Mouse (Mus musculus) cortical plate, adult 2 months (tissue): ENCODE measurements at regions not wholly inside any gene's neighbourhood (a gene's known extent, or its start where the extent isn't known, plus 50 kb on each side); places are given as distances from the start of the nearest gene placed in this dataset.

Experiments used
- CTCF ChIP-seq: fragments of 200-500 bp; IDR thresholded peaks from 2 replicates; pipeline ENCODE4 v1.5.1; 2011; ENCODE audit warnings: mild to moderate bottlenecking, control low read depth, low read length; ENCODE audit not compliant: insufficient read depth; ENCODE audit errors: extremely low read depth
- POLR2A ChIP-seq: fragments of 200-500 bp; IDR thresholded peaks from 2 replicates; pipeline ENCODE4 v1.6.1; 2011; ENCODE audit warnings: mild to moderate bottlenecking, low read length, control low read depth; ENCODE audit not compliant: insufficient read depth; ENCODE audit errors: extremely low read depth

DNA sequence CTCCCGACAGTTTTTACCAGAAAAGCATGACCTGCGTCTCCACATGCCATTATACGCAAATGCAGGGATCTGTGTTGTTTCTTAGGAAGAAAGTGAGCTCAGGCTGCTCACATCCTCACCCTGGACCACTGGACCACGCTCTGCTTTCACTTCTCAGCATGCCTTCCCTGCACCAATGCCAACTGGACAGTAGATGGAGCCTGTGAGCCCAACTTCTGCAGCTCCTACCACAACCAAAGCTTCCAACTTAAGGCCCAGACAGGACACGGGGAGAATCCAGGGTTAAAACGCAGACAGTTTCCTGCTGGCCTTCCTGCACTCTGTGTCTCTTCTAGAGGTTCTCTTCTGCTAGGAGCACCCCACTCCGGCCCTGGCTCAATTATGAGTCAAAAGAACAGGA is 90.3 kb downstream of the Kcnh2 start:
- TF ChIP-seq CTCF = peak; percentile 86
- no peak for TF ChIP-seq POLR2A
